Mouse (Mus musculus) stomach, embryonic 15.5 days (tissue): ENCODE measurements around the gene Clec9a. TPM values are rescaled to one million over a fixed set of nuclear protein-coding genes. Genes with fewer than 3 reads are reported as not detected.

Experiments used
- ATAC-seq: fragments of 200-750 bp; cut with Nextera tagmentation; 2 replicates; pipeline ENCODE4 v1.8.0; 2017; ENCODE audit warnings: low read depth, moderate number of reproducible peaks, moderate TSS enrichment; ENCODE audit not compliant: insufficient read depth, low FRiP score
- H3K27ac ChIP-seq: fragments of 300-500 bp; sonication (generic); 2 replicates; pipeline ENCODE4 v1.5.1; 2015; ENCODE audit warnings: mild to moderate bottlenecking, inconsistent platforms
- H3K27me3 ChIP-seq: fragments of 300-500 bp; sonication (generic); replicated peaks from 2 replicates; pipeline ENCODE4 v1.6.1; 2015; ENCODE audit warnings: inconsistent platforms
- H3K36me3 ChIP-seq: fragments of 300-500 bp; sonication (generic); 2 replicates; pipeline ENCODE4 v1.6.1; 2015; ENCODE audit warnings: inconsistent platforms
- H3K4me1 ChIP-seq: fragments of 300-500 bp; sonication (generic); 2 replicates; pipeline ENCODE4 v1.6.1; 2015; ENCODE audit warnings: inconsistent platforms
- H3K4me2 ChIP-seq: fragments of 300-500 bp; sonication (generic); 2 replicates; pipeline ENCODE4 v1.6.1; 2015; ENCODE audit warnings: mild to moderate bottlenecking, inconsistent platforms
- H3K4me3 ChIP-seq: fragments of 300-500 bp; sonication (generic); replicated peaks from 2 replicates; pipeline ENCODE4 v1.5.1; 2015; ENCODE audit warnings: inconsistent platforms
- H3K9ac ChIP-seq: fragments of 300-500 bp; sonication (generic); 2 replicates; pipeline ENCODE4 v1.6.1; 2015; ENCODE audit warnings: inconsistent platforms
- H3K9me3 ChIP-seq: fragments of 300-500 bp; sonication (generic); 2 replicates; pipeline ENCODE4 v1.6.1; 2016; ENCODE audit warnings: inconsistent platforms
- WGBS: fragments of 180-500 bp; shearing (Covaris S2); methylation state at CpG from one replicate; pipeline ENCODE4 v1.1.7; 2015; 5-methylcytosine and 5-hydroxymethylcytosine counted together
- polyA plus RNA-seq: library from polyadenylated mRNA; unstranded; fragments of >200 nt; fragmentation: Nextera tagmentation; extraction: Ambion mirVana; gene quantifications from 2 replicates; pipeline ENCODE4 v1.2.1, GENCODE M21; 2015

Gene Clec9a
- polyA plus RNA-seq, 1 experiment from 2014 or later, result 0.12 TPM

DNA sequence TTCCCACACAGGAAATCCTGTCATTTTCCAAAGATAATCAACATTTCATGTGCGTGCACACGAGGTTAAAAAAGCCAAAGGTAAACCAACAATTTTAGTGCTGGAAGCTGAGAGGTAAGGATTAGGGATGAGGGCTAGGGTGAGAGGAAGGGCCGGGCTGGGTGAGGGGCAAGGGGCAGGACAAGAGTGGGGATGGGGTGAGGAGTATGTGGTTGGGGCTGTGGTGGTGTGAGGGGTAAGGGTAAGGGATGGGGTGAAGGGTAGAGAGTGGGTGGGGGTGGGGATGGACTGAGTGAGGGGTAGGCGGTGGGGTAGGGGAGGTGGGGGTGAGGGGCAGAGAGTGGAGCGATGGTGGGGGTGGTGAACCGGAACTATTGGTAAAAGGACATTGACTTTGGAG, 14.9 kb upstream of the Clec9a start:
- 63% methylated on average over 6 of the region's 6 CpGs for WGBS
- Histone ChIP-seq H3K36me3 (no peaks in the 10 kb centered on the region), H3K9me3 (no peaks in the 10 kb centered on the region), H3K4me1 (no peaks in the 10 kb centered on the region), H3K9ac (no peak overlapping the region), H3K27me3 (no peaks in the 10 kb centered on the region), H3K4me3 (no peak overlapping the region), H3K4me2 (no peak overlapping the region), H3K27ac (no peak overlapping the region)
- ATAC-seq, result no peak

DNA sequence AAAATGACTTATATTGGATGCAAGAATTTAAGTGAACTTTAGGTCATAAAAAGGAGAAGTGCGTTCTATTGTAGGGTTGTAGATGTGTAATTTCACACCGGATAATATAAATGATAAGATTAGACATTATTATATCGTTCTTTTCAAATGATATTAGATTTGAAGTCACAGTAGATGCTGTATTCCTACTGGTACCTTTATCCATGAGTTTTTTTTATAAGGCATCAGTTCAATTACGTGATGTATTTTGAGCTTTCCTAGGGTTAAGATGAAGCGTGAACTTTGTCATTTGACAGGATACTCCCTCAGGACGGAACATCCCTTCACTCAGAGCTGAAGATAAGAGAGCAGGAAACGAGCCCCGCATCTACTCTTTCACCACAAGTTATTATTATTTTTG, 11.7 kb upstream of the Clec9a start, which contains the start of gene Clec1b:
Clec1b (plus strand) TSS at position 301 of the 400 bp plus-strand sequence.
- no peaks in the 10 kb centered on the region for H3K36me3 ChIP-seq
- no peaks in the 10 kb centered on the region for H3K27me3 ChIP-seq
- H3K27ac ChIP-seq, result no peak within 1 kb of the TSS
- no peaks in the 10 kb centered on the region for H3K4me1 ChIP-seq
- H3K4me2 ChIP-seq, result no peak within 1 kb of the TSS
- 80% methylated on average over 8 of the region's 8 CpGs for WGBS
- no peak for ATAC-seq
- H3K9me3 ChIP-seq, result no peaks in the 10 kb centered on the region
- no peak within 1 kb of the TSS for H3K4me3 ChIP-seq
- H3K9ac ChIP-seq, result no peak within 1 kb of the TSS

- no peak overlapping the region for H3K4me3 ChIP-seq
- no peak overlapping the region for H3K4me2 ChIP-seq
- no peak overlapping the region for H3K27ac ChIP-seq
- H3K36me3 ChIP-seq, result no peaks in the 10 kb centered on the region
- H3K27me3 ChIP-seq, result no peaks in the 10 kb centered on the region
- no peaks in the 10 kb centered on the region for H3K4me1 ChIP-seq
- ATAC-seq, result no peak
- H3K9me3 ChIP-seq, result no peaks in the 10 kb centered on the region
- no peak overlapping the region for H3K9ac ChIP-seq
- 51% methylated on average over 6 of the region's 6 CpGs for WGBS
Measured at GRCm38 (mm10) chr6:129399945-129400344, 8.7 kb upstream of the Clec9a start.

DNA sequence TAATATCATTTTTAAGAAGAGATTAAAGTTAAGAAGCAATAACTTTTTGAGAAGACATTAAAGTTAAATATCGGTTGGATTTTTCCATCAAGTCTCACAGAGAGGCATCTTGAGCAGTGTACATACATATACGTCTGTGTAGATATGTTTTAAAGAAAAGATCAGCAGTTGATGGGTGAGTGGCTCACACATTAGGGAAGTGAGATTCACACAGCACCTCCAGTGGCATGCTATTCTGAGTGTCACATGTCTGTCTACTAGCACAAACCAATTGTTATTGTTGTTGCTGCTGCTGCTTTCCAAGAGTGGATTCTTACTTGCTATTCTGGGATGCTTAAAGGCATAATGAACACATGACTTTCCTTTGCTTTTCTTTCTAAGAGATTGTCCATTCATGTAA, 6.3 kb upstream of the Clec9a start:
- 85% methylated on average over 2 of the region's 2 CpGs for WGBS
- H3K36me3 ChIP-seq, result no peaks in the 10 kb centered on the region
- no peak for ATAC-seq
- no peaks in the 10 kb centered on the region for H3K4me1 ChIP-seq
- H3K9me3 ChIP-seq, result no peaks in the 10 kb centered on the region
- H3K27ac ChIP-seq, result no peak overlapping the region
- no peak overlapping the region for H3K9ac ChIP-seq
- H3K27me3 ChIP-seq, result no peaks in the 10 kb centered on the region
- H3K4me3 ChIP-seq, result no peak overlapping the region
- H3K4me2 ChIP-seq, result no peak overlapping the region

DNA sequence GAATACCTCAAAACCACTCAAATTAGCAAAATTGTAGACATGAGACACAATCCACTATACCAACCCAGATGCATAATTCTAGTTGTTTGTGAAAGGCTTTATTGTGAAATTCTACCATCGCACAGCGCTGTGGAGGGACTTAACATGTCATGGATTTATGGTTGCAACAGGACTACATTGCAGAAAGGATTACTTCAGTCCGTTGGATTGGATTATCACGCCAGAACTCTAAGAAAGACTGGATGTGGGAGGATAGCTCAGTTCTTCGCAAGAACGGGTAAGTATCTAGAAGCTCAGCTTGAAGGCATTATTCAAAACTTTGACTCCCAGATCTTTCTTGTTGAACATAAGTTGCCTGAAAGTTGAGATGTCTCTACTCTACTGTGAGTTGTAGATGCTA, 5.3 kb upstream of the Clec9a start:
- H3K36me3 ChIP-seq, result no peaks in the 10 kb centered on the region
- WGBS, result 72% methylated on average over 6 of the region's 6 CpGs
- H3K4me3 ChIP-seq, result no peak overlapping the region
- no peaks in the 10 kb centered on the region for H3K27me3 ChIP-seq
- no peaks in the 10 kb centered on the region for H3K4me1 ChIP-seq
- no peak for ATAC-seq
- H3K27ac ChIP-seq, result no peak overlapping the region
- no peaks in the 10 kb centered on the region for H3K9me3 ChIP-seq
- H3K4me2 ChIP-seq, result no peak overlapping the region
- H3K9ac ChIP-seq, result no peak overlapping the region

- Histone ChIP-seq H3K9me3 (no peaks in the 10 kb centered on the region), H3K27me3 (no peaks in the 10 kb centered on the region), H3K9ac (no peak overlapping the region), H3K4me3 (no peak overlapping the region), H3K36me3 (no peaks in the 10 kb centered on the region), H3K4me2 (no peak overlapping the region), H3K27ac (no peak overlapping the region), H3K4me1 (no peaks in the 10 kb centered on the region)
- no peak for ATAC-seq
Measured at GRCm38 (mm10) chr6:129405999-129406398, 2.7 kb upstream of the Clec9a start.

DNA sequence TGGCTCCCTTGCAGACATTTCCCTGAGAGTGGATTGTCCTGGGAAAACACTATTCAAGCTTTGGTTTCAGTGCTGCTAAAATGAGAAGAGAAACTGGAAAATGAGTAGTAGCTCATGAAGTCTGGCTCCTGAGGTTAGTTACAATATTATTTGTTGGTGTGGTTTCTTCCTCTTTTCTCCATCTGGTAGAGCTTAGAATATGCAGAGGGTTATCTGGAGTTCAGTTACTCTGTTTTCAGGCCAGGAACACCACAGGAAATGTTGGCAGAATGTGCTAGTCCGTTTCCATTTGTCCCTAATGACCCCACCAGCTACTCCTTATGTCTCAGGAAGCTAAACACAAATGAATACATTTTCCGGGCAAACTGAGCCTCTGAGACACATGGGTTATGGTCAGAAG, 1.3 kb upstream of the Clec9a start:
- 36% methylated on average over 2 of the region's 2 CpGs for WGBS
- H3K4me2 ChIP-seq, result no peak overlapping the region
- no peak for ATAC-seq
- H3K36me3 ChIP-seq, result no peaks in the 10 kb centered on the region
- no peak overlapping the region for H3K4me3 ChIP-seq
- H3K27me3 ChIP-seq, result no peaks in the 10 kb centered on the region
- no peak overlapping the region for H3K9ac ChIP-seq
- no peaks in the 10 kb centered on the region for H3K4me1 ChIP-seq
- H3K27ac ChIP-seq, result no peak overlapping the region
- no peaks in the 10 kb centered on the region for H3K9me3 ChIP-seq

- H3K36me3 ChIP-seq, result no peaks in the 10 kb centered on the region
- no peak overlapping the region for H3K27ac ChIP-seq
- no peak overlapping the region for H3K4me3 ChIP-seq
- no peaks in the 10 kb centered on the region for H3K4me1 ChIP-seq
- no peaks in the 10 kb centered on the region for H3K9me3 ChIP-seq
- H3K9ac ChIP-seq, result no peak overlapping the region
- no peak overlapping the region for H3K4me2 ChIP-seq
- no peaks in the 10 kb centered on the region for H3K27me3 ChIP-seq
- ATAC-seq, result no peak
- WGBS, result 59% methylated on average over 1 of the region's 1 CpGs
Measured at GRCm38 (mm10) chr6:129414177-129414576, 5.5 kb downstream of the Clec9a start.

GRCm38 (mm10) chr6:129422311-129422710, 13.6 kb downstream of the Clec9a start:
- WGBS, result 36% methylated on average over 3 of the region's 3 CpGs
- Histone ChIP-seq H3K27me3 (no peaks in the 10 kb centered on the region), H3K4me3 (no peak overlapping the region), H3K9ac (no peak overlapping the region), H3K4me2 (no peak overlapping the region), H3K4me1 (peaks cover 5% of the 10 kb centered on the region), H3K36me3 (no peaks in the 10 kb centered on the region), H3K27ac (no peak overlapping the region), H3K9me3 (no peaks in the 10 kb centered on the region)
- no peak for ATAC-seq

DNA sequence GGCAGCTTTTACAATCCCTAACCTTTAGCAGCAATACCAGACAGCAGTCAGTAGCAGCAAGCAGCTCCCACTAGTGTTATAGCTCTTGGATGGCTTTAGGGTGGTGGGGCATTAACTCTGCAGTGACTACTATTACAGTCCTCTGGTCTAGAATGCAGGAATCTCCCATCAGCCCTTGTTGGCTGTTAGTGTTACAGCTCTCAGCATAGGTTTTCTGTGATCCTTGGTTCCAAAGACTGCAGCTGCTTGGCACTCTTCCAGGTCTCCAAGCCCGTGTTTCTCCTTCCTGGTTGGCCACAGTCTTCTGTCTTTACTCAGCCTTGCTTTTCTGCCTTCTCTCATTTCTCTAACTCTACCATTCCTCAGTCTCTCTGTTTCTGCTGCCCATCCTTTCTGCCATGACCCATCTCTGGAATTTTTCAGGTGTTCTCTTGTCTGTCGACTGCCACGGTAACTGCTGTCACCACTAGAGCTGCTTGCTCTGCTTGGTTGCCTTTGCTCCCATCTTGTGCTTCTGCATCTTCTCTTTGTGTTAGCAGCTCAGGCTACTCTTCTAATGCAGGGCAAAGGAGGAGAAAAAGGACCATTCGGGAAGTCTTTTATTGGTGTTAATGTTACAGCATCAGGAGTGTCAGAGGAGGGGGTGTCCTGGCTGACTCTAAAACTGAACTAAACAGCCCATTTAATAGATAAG, 14.5 kb downstream of the Clec9a start:
- no peak overlapping the region for H3K4me2 ChIP-seq
- H3K9ac ChIP-seq, result no peak overlapping the region
- no peak overlapping the region for H3K4me3 ChIP-seq
- H3K36me3 ChIP-seq, result no peaks in the 10 kb centered on the region
- H3K4me1 ChIP-seq, result peaks cover 5% of the 10 kb centered on the region
- peak overlapping the region; percentile 71 for H3K27ac ChIP-seq
- H3K27me3 ChIP-seq, result no peaks in the 10 kb centered on the region
- no peaks in the 10 kb centered on the region for H3K9me3 ChIP-seq
- ATAC-seq, result peak; percentile 76
- WGBS, result 53% methylated on average over 4 of the region's 4 CpGs

GRCm38 (mm10) chr6:129423734-129424072, 15.0 kb downstream of the Clec9a start:
- H3K4me2 ChIP-seq, result no peak overlapping the region
- no peaks in the 10 kb centered on the region for H3K27me3 ChIP-seq
- ATAC-seq, result peak; percentile 60
- H3K9me3 ChIP-seq, result no peaks in the 10 kb centered on the region
- no peak overlapping the region for H3K9ac ChIP-seq
- H3K4me1 ChIP-seq, result peaks cover 5% of the 10 kb centered on the region
- 23% methylated on average over 1 of the region's 1 CpGs for WGBS
- no peak overlapping the region for H3K4me3 ChIP-seq
- H3K36me3 ChIP-seq, result no peaks in the 10 kb centered on the region
- no peak overlapping the region; the same call in 1 of the 2 replicates for H3K27ac ChIP-seq

DNA sequence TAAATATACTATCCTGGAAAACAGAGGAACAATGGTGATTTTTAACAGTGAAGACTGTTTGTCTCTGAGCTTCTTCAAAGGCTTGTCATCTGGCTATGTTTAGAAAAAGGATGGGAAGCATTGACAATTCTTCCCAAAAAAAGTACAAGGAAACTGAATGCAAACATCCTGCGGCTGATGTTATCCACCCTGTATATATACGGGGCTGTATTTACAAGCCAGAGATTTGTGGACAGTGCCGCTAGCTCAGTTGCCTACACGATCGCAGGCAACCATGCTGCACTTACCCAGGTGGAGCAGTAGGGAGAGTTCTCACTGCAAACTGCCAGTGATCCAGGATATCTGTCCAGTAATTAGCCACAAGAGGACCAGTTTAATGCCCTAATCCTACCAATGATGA, 16.6 kb downstream of the Clec9a start:
- Histone ChIP-seq H3K4me2 (no peak overlapping the region), H3K27ac (no peak overlapping the region; the same call in 1 of the 2 replicates), H3K4me3 (no peak overlapping the region), H3K36me3 (no peaks in the 10 kb centered on the region), H3K9ac (no peak overlapping the region), H3K4me1 (peaks cover 5% of the 10 kb centered on the region), H3K27me3 (no peaks in the 10 kb centered on the region), H3K9me3 (no peaks in the 10 kb centered on the region)
- WGBS, result 42% methylated on average over 5 of the region's 5 CpGs
- no peak for ATAC-seq

DNA sequence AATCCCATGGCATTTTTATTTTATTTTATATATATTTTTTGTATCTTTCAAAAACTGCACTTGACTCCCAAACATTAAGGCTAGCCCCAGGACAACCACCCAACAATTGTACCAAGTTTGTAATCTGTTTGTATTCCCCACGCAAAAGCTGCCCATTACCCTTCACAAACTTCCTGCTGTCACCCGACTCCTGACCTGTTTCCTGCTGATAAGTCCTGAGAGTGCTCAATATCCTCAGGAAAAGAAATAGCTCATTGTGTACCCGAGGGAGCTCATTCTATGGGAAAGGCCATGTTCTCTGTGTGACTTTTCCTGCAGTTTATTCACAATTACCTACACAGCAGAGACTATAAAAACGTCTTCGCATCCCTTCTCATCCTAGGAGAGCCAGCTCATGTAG, 17.1 kb downstream of the Clec9a start:
- whole genome bisulfite sequencing, result 38% methylated on average over 5 of the region's 5 CpGs
- peaks cover 5% of the 10 kb centered on the region for H3K4me1 ChIP-seq
- H3K4me3 ChIP-seq, result no peak overlapping the region
- ATAC-seq, result no peak
- H3K4me2 ChIP-seq, result no peak overlapping the region
- no peak overlapping the region for H3K9ac ChIP-seq
- H3K9me3 ChIP-seq, result no peaks in the 10 kb centered on the region
- no peak overlapping the region for H3K27ac ChIP-seq
- no peaks in the 10 kb centered on the region for H3K36me3 ChIP-seq
- H3K27me3 ChIP-seq, result no peaks in the 10 kb centered on the region
